Mouse (Mus musculus): ENCODE measurements around the gene Gm20671. TPM values are rescaled to one million over a fixed set of nuclear protein-coding genes. Genes with fewer than 3 reads are reported as not detected.

Gene Gm20671
- polyA plus RNA-seq (2014; fragmentation: Illumina TruSeq; extraction: RNeasy Lipid Tissue Mini Kit (QIAGEN cat#74804)): not detected

DNA sequence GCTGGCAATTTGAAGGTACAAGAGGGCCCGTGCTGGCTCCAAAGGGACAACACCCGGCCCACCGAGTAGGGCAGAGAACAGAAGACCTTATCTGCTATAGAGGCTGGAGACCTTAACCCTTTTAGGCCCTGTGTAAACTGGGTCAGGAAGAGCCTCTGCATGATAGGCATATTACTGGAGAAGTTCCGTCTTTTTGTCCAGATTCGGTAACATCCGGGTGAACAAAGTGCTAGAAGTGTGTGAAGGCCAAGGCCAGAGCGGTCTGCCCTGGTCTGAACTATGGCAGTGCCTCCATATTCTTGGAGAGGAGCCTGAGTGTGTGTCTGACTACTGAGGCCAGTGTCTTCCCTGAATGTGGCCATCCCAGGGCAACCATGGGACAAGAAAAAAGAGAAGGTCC lies at the start of gene Gm20671:
Gene Gm20671 (minus strand): TSS at position 101 of the 400 bp plus-strand sequence.

DNA sequence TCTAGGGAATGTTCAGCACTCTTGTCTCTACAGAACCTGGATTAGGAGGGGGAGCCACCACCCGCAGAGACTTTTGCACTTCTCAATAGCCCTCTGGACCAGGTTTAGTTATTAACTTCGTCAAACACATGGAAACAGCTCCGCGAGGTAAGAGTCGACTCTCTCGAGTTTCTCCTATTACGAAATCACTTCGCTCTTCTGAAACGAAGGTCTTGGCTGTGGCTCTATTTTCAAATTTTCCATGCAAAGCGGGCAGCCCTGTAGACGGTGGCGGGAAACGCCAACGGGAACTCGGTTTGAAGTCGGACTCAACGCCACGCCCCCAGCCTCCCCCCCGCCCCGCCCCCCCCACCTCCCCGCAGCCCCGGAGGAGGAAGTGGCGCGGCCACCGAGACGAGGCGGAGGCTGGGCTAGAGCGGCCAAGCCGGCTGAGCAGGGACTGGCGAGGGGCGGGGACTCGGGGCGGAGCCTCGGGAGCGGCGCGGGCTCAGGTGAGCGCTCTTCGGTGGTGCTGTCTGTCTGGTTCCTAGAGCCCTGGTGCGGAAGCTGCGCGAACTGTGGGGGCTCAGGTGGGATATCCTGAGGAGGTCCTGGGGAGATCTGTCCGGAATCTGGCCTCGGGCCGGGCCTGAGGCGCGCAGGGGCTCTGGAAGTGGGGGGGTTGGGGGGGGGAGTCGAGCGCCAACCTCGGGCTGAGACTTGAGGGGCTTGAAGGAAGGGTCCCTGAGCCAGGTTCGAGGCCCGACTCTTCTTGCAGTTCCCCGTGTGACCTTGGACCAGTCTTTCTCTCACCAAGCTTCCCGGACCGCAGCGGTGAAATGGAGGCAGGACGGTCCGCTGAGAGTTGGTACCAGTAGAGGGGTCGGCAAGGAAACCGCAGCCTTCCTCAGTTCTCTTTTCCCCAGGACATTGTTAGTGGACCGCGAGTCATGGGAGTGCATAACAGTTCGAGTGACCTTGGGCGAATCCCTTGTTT lies 36.6 kb upstream of the Gm20671 start, which contains the start of gene Depdc5:
Gene Depdc5 (plus strand): TSS at position 449 of the 976 bp plus-strand sequence.

GRCm38 (mm10) chr5:32853731-32854507 lies 27.0 kb upstream of the Gm20671 start, which contains the start of gene Prr14l:
Gene Prr14l, minus strand, starts transcription at chr5:32854256.

DNA sequence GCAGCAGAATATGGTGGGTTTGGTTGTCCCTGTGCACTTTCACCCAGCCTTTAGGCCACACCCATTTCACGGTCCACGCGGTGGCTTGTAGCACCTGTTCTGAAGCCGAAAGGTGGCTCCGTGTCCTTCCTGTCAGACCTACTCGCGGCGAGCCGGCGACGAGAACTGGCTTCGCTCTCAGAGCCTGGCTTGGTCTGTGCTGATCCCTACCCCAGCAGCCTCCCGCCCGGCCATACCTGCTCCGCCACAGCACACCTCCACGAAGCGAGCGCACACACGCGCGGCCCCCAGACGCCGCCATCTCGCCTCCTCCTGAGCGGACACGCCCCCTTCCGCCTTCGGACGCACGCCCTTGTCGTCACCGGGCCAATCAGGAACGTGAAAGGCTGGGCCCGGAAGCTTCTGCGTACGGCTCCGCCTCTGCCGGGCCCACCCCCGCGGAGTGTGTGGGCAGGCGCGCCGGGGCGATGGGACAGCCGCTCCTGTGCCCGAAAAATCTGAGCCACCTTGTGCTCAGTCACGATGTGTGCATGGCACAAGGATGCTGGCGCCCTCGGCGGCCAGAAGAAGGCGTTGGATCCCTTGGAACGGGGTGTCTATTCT lies 41.5 kb downstream of the Gm20671 start, which contains the start of gene Pisd:
Gene Pisd (minus strand): TSS at position 334 of the 603 bp plus-strand sequence.

Other genes with a start within 250 kb of the Gm20671 start
- 136 TPM for gene Yes1, start 215.9 kb downstream of the Gm20671 start, polyA plus RNA-seq (2014; fragmentation: Illumina TruSeq; extraction: RNeasy Lipid Tissue Mini Kit (QIAGEN cat#74804))
- gene Pisd, start 41.5 kb downstream of the Gm20671 start, polyA plus RNA-seq (2014; fragmentation: Illumina TruSeq; extraction: RNeasy Lipid Tissue Mini Kit (QIAGEN cat#74804)): 6.6 TPM
- 23.1 TPM for gene Prr14l, start 27.1 kb upstream of the Gm20671 start, polyA plus RNA-seq (2014; fragmentation: Illumina TruSeq; extraction: RNeasy Lipid Tissue Mini Kit (QIAGEN cat#74804))
- gene Depdc5, start 36.6 kb upstream of the Gm20671 start, polyA plus RNA-seq (2014; fragmentation: Illumina TruSeq; extraction: RNeasy Lipid Tissue Mini Kit (QIAGEN cat#74804)): 65.7 TPM
- 434 TPM for gene Ywhah, start 191.7 kb upstream of the Gm20671 start, polyA plus RNA-seq (2014; fragmentation: Illumina TruSeq; extraction: RNeasy Lipid Tissue Mini Kit (QIAGEN cat#74804))